Mouse (Mus musculus) heart, postnatal 25 days (tissue): ENCODE measurements around the gene 4933406M09Rik. TPM values are rescaled to one million over a fixed set of nuclear protein-coding genes. Genes with fewer than 3 reads are reported as not detected.
A peak's percentile ranks its signal among the peaks of the same experiment; 100 is the strongest.

Source experiments
- DNase-seq: peaks from one replicate; pipeline ENCODE4 v3.0.0; 2022; ENCODE audit warnings: low spot score
- intact Hi-C: fragments of 180-260 bp; cut with DNase I; formaldehyde crosslinking; loops from one replicate; pipeline ENCODE4 v1.15.1; 2025
- total RNA-seq, 2 experiments: library from RNA; stranded (reverse); gene quantifications; 2 replicates each; pipeline ENCODE4 v1.2.3; 2021

4933406M09Rik gene
- total RNA-seq, result not detected

DNA sequence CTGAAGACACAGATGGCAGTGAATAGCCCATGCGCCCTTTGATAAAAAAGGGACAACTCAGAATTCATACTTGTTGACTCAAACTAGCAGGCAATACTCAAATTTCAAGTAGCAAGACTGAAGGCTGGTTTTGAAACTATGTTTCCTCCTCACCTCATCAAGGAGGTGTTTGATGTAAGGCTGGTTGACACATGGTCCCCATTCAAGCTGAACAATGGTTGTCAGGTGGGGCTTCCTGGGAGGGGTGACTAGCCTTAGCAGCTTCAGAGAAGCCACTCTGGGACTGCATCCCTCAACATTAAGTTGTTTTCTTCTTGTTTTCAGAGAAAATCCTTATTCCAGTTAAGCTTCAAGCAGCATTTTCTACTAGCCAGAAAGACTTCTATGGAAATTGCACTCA, at the start of gene 4933406M09Rik:
TSS of gene 4933406M09Rik (plus strand) at position 275 of the 400 bp plus-strand sequence.
- no peak for DNase-seq
- intact Hi-C loops, result no loop called here

DNA sequence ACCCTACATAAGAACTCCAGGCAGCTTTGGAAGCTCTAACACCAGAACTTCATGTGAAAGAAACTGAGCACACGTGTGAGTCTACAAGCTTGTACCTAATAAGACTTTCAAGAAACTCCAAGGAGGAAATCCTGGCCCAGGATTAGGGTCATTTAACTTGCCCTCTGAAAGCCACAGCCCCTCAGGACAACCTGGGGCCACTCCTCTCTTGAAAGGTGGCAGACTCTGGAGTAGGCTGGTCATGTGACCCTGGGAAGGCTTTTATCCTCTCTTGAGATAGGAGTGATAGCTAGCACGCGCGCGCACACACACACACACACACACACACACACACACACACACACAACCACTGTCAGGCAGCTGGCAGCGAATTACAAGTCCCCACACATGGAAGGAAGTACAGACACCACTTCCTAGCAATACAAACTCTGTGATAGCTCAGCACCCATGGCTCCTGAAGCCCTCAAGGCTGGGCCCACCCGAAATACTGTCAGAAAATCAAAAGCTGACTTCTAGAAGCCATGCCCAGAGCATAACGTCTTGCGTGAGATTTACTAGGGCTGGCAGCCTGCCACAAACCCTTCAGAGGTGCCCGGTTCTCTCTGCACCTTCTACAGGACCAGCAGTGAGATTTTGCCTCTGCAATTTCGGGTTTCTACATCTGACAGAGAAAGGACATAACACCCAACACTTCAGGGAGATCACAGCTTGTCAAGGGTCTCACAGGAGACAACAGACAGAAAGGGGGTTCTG, 48.6 kb upstream of the 4933406M09Rik start:
- no peak for DNase-seq
- intact Hi-C loops, result no loop called here

GRCm38 (mm10) chr1:134339162-134339561, 46.6 kb upstream of the 4933406M09Rik start:
- no peak for DNase-seq
- intact Hi-C loops, result no loop called here

DNA sequence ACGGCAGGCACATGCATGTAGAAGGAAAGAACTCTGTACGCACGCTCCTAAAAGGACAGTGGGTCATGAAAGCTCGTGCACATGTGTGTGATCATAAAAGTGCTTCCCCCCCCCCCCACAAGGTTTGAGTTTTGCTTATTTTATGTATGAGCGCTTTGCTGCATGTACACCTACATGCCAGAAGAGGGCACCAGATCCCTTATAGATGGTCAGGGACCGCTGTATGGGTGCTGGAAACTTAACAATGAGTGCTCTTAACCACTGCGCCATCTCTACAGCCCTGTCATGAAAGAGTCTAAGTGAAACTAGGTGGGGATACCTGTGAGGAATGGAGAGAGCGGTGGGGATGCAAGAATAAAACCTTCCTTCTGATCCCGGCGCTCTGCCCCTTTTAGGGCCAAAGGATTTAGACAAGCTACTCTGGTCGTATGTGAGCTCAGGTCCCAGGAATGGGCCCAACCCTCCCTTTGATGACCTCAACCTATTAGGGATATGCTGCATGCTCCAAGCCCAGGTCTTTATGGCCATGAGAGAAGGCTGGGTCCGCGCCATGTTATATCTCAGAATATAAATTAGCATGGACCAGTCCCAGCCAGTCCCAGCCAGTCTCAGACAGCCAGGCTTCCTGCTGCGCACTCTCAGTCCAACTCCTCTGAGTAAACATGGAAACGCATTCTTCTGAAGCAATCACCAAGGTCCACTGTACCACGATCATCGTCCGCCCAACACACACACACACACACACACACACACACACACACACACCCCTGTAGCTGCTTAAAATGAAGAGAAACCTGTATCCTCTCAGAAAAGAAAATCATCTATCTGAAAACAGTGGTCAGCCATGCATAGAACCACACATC, 45.8 kb upstream of the 4933406M09Rik start:
- intact Hi-C loops, result no loop called here
- DNase-seq, result no peak

DNA sequence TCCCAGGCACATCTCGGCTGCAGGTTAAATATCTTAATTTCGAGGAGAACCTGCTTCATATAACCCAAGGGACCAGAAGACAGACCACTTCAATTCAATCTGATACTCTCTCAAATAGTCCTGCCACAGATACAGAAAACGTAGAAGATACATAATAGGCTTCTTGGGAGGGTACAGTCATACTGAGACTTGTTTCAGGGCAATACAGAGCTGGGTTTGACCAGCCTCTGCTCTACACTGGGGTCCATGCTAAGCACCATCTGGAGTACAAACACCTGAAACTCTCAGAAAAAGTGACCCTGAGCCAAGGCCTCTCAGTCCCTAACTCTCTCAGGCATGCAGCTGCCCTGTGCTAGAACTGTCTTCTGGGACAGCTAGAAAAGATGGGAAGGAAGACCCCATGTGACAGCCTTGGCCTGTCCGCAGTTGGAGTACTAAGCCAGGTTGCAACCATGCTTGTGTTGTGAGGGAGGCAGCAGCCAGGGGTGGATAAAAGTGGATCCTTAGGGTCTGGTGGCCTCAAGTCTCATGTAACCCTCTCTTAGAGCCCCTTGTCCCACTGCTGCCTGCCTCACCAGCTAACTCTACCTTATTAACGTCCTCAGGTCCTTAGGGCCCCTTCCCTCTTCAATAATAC, 44.0 kb upstream of the 4933406M09Rik start:
- DNase-seq, result no peak

DNA sequence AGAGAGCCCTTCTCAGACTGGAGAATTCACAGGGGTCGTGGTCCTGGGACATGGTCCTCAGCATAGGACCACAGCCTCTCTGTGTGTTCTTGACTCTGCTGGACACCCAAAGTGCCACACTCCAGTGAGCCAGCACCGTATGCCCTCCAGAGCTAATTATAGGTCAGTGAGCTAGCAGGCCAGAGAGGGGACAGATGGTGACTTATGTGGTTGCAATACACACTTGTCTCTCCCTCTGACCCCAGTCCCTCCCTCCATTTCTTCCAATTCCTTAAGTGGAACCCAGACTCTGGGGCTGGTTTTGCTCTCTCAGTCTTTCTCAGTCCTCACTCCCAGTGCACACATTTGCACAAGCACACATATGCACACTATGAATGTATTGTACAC, 43.5 kb upstream of the 4933406M09Rik start:
- intact Hi-C loops, result no loop called here
- no peak for DNase-seq

More for the DNA sequence above, 44.0 kb upstream of the 4933406M09Rik start:
- intact Hi-C loops, result no loop called here

- intact Hi-C loops, result no loop called here
- no peak for DNase-seq
Measured at GRCm38 (mm10) chr1:134342781-134343310, 42.9 kb upstream of the 4933406M09Rik start.

GRCm38 (mm10) chr1:134343567-134343966, 42.2 kb upstream of the 4933406M09Rik start:
- DNase-seq, result no peak
- intact Hi-C loops, result no loop called here

- intact Hi-C loops, result no loop called here
- peak; percentile 10 for DNase-seq
Measured at GRCm38 (mm10) chr1:134344005-134344950, 41.5 kb upstream of the 4933406M09Rik start.

GRCm38 (mm10) chr1:134345075-134345474, 40.7 kb upstream of the 4933406M09Rik start:
- intact Hi-C loops, result no loop called here

GRCm38 (mm10) chr1:134347791-134348190, 37.9 kb upstream of the 4933406M09Rik start:
- intact Hi-C loops, result no loop called here
- no peak for DNase-seq

More at GRCm38 (mm10) chr1:134345075-134345474, 40.7 kb upstream of the 4933406M09Rik start:
- DNase-seq, result no peak

- DNase-seq, result no peak
- intact Hi-C loops, result no loop called here
Measured at GRCm38 (mm10) chr1:134353326-134353725, 32.4 kb upstream of the 4933406M09Rik start.

- no peak for DNase-seq
- intact Hi-C loops, result no loop called here
Measured at GRCm38 (mm10) chr1:134357461-134357860, 28.3 kb upstream of the 4933406M09Rik start.

DNA sequence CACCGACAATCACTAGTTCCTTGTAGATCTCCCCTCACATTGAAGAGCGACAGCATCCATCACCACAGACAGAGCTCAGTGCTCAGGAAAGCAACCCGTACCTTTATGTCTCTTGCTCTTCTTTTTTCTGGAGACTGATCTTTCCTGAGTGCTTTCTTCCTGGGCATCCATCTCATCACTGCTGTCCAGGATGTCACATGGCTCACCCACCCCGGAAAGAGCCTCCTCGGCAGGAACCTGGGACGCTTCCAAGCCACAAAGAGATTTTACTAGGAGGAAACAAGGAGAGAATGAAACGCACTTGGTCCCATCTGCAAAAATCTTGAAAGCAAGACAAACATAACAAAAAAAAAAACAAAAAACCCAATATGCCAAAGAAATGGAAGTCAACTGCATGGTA, 25.1 kb upstream of the 4933406M09Rik start:
- no peak for DNase-seq
- intact Hi-C loops, result no loop called here

- intact Hi-C loops, result no loop called here
- no peak for DNase-seq
Measured at GRCm38 (mm10) chr1:134361195-134361856, 24.4 kb upstream of the 4933406M09Rik start.

DNA sequence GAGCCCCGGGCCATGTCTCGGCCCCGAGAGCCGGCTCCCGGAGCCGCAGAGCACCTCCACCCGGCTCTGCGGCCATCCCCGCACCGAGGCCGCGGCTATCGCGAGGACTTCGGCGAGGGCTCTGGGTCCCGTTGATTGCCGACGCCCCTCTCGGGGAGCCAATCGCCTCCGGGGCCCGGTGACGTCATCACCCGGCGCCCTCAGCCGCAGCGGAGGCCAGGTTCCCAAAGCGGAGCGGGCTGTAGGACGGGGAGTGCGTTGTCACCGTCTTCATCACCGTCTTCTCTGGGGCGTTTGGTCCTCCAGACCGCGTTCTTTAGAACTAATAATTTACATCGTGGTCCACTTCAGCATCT, 23.9 kb upstream of the 4933406M09Rik start, which contains the start of gene Tmem183a:
TSS of gene Tmem183a (minus strand) at position 123 of the 356 bp plus-strand sequence.
- peak; percentile 94 for DNase-seq
- intact Hi-C loops, result loop anchor here (2.0 kb wide), 1 partner anchor 53 kb away; the partner anchor contains the start of gene Adipor1

- no peak for DNase-seq
- intact Hi-C loops, result loop anchor here (2.0 kb wide), 1 partner anchor 52 kb away; the partner anchor contains the start of gene Adipor1
Measured at GRCm38 (mm10) chr1:134363194-134363593, 22.5 kb upstream of the 4933406M09Rik start.

GRCm38 (mm10) chr1:134365491-134365890, 20.2 kb upstream of the 4933406M09Rik start:
- DNase-seq, result no peak
- intact Hi-C loops, result no loop called here
